Mouse (Mus musculus) left cerebral cortex, postnatal 10 days (tissue): ENCODE measurements around the gene Mex3d. TPM values are rescaled to one million over a fixed set of nuclear protein-coding genes. Genes with fewer than 3 reads are reported as not detected.
A peak's percentile ranks its signal among the peaks of the same experiment; 100 is the strongest.

Experiments used
- DNase-seq, 2 experiments: peaks; one replicate each; pipeline ENCODE4 v3.0.0; 2021 to 2022; ENCODE audit warnings: low spot score in 2 of 2, mixed read lengths in 1 of 2; ENCODE audit errors: extremely low spot score in 1 of 2
- intact Hi-C: fragments of 180-260 bp; cut with DNase I; formaldehyde crosslinking; loops from one replicate; pipeline ENCODE4 v1.15.1; 2025
- total RNA-seq, 2 experiments: library from RNA; stranded (reverse); gene quantifications; 2 replicates each; pipeline ENCODE4 v1.2.3; 2021

Gene Mex3d
- total RNA-seq, 2 experiments from 2014 or later: 31.1 to 35.4 TPM

- intact Hi-C loops: no loop called here
- DNase-seq: no peak
These were observed 5.2 kb upstream of the Mex3d start for GRCm38 (mm10) chr10:80392687-80393086.

DNA sequence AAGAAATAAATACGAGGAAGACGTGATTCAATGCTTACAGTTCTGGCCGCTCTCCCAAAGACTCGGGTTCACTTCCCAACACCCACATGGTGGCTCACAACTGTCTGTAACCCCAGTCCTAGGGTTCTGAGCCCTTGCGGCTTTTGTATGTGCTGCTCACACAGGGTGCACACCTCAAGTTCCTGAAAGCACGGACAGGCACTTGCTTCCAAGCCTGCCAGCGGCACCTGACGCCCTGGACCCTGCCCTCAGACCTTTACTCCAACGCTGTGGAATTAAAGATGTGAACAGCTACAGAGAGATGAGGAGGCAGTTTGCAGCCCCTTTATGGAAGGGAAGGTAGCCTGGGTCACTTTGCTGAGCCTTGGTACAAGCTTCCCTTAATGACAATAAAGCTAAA is 3.2 kb upstream of the Mex3d start:
- no peak for DNase-seq
- intact Hi-C loops: no loop called here

DNA sequence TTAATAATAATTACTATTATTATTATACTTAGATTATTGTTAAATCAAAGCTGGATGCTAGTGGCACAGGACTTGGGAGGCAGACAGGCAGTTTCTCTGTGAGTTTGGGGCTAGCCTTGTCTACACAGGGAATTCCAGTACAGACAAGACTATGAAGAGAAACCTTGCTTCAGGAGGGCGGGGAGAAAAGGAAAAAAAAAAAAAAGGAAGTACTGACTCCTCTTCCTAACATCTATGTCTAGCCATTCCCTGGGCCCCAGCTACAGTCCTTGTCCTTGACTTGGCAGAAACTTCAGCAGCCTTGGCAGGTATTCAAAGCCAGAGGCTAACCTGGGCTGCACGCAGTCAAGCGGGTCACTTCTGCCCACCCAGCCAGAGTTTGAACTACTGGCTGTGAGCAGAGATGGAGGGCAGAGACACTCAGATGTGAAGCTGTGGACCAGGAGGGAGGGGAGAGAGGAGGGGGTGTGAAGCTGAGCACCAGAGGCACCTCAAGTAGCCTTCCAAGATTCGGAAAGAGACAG is 1.8 kb upstream of the Mex3d start:
- DNase-seq: no peak
- intact Hi-C loops: no loop called here

DNA sequence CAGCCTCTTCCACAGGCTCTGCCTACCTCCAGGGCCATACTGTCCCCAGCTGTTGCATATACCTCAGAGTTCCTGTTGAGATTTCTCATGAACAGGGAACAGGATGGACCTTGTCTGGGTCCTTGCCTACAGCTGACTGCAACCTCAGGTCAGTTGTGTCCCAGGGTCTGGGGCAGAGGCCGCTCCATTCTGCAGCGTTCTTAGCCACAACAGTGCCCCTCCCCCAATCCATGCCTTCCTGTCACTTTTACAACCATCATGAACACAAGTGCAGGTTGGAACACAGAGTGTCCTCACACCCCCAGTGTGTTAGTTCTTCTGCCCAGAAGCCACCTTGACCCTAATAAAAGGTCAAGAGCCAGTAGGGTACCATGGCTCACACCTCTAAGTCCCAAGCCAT is 1.3 kb upstream of the Mex3d start:
- intact Hi-C loops: no loop called here
- no peak for DNase-seq

DNA sequence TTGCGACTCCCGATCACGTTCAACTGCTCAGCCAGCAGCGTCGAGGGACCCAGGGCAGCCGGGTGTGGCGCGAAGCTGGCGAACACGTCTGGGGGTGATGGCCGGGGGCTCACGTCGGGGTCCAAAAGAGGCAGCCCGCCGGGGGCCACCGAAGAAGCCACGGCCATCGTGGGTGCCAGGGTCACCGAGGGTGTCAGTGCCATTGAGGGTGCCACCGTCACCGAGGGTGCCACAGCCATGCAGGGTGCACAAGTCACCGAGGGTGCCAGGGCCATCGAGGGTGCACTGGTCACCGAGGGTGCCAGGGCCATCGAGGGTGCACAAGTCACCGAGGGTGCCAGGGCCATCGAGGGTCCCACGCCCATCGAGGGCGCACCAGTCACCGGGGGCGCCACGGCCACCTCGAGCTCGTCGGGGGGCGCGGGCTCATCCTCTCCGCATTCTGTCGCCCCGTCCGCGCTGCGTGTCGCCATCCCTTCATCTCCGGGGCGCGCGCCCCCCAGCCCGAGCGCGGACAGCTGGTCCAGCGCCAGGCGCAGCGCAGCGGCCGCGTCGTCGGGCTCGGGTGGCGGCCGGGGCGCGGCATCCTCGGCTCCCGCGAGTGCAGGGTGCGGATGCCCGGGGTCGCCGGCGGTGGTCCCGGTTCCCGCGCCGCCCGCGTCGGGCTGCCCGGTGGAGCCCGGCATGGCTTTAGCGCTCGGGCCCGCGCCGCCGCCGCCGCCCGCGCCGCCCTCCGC is 556 bp downstream of the Mex3d start:
- DNase-seq: peak in 1 of 2 experiments; percentile 68
- intact Hi-C loops: no loop called here

- intact Hi-C loops: no loop called here
- peak in 1 of 2 experiments; percentile 74 for DNase-seq
These were observed 1.4 kb downstream of the Mex3d start for GRCm38 (mm10) chr10:80385811-80386734.

DNA sequence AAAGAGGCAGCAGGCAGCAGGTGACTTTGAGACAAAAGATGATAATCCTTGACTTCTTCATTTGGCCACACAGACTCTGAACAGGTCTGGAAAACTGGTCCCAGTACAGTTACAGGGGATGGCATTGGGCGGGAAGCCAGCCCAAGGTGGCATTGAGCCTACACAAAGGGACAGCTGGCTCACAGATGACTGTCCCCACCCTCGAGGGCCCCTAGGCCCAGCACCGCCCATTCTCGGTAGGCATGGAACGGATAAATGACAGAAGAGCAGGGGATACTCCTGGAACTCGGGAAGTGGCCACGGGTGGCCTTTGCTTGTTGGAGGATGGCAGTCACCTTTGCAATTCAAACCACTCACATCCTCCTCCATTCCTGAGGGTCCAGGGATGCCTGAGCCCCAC is 2.1 kb downstream of the Mex3d start:
- intact Hi-C loops: no loop called here
- DNase-seq: no peak

GRCm38 (mm10) chr10:80384709-80385108 is 2.8 kb downstream of the Mex3d start:
- intact Hi-C loops: no loop called here
- no peak for DNase-seq

GRCm38 (mm10) chr10:80384115-80384639 is 3.3 kb downstream of the Mex3d start:
- intact Hi-C loops: no loop called here

DNA sequence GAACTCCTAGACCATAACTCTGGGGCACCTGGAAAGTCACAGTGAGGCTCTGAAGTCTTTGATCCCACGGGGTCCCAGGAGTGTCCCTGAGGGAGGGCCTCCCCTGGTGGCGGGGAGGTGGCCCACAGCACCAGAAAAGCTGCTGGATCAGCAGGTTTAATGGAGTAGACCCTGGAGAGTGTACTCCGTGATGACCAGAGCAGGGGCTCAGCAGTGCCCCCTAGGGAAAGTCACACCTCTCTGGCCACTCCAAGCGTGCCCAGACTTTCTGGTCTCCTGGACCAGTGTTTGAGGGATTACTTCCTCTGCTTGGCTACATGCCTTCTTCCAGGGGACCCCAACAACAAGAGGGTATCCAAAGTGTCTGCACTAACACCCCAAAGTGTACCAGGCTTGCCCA is 4.0 kb downstream of the Mex3d start:
- no peak for DNase-seq
- intact Hi-C loops: no loop called here

More at GRCm38 (mm10) chr10:80384115-80384639, 3.3 kb downstream of the Mex3d start:
- no peak for DNase-seq

- DNase-seq: no peak
- intact Hi-C loops: no loop called here
These were observed 4.7 kb downstream of the Mex3d start for GRCm38 (mm10) chr10:80382641-80383365.

- intact Hi-C loops: loop anchor here (10.0 kb wide), 1 partner anchor 127 kb away; no protein-coding TSS in a partner anchor
- DNase-seq: no peak
These were observed 9.7 kb downstream of the Mex3d start for GRCm38 (mm10) chr10:80377716-80378115.

- DNase-seq: peak; percentile 91 to 95
- intact Hi-C loops: loop anchor here (10.0 kb wide), 1 partner anchor 129 kb away; no protein-coding TSS in a partner anchor
These were observed 11.3 kb downstream of the Mex3d start for GRCm38 (mm10) chr10:80376160-80376559.

- intact Hi-C loops: loop anchor here (2.0 to 10.0 kb wide), 2 partner anchors 33 to 131 kb away; no protein-coding TSS in a partner anchor
- peak; percentile 68 to 79 for DNase-seq
These were observed 13.4 kb downstream of the Mex3d start for GRCm38 (mm10) chr10:80374063-80374462.

GRCm38 (mm10) chr10:80372706-80373105 is 14.8 kb downstream of the Mex3d start:
- no peak for DNase-seq
- intact Hi-C loops: loop anchor here (2.0 to 10.0 kb wide), 2 partner anchors 16 to 132 kb away; partner anchors contain the start of gene Plk5

DNA sequence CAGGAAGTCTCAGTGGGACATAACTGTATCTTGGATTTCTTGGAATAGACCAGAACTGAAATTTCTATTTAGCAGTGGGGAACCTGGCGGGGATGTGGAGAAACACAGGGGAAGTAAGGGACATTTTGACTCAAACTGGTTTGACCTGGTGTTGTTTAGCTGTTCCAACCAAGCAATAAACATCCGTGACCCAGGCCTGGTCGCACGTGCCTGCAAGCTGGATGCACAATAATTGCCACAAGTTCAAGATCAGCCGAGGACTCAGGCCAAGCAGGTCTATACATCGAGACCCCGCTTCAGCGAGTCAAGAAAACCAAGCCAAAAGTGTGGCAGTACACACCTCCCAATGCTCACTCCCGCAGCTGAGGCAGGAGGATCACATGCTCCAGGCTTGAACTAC is 15.5 kb downstream of the Mex3d start:
- DNase-seq: no peak
- intact Hi-C loops: loop anchor here (2.0 to 10.0 kb wide), 2 partner anchors 15 to 133 kb away; partner anchors contain the start of gene Plk5

- DNase-seq: peak; percentile 68 to 71
- intact Hi-C loops: loop anchor here (10.0 kb wide), 1 partner anchor 133 kb away; no protein-coding TSS in a partner anchor
These were observed 16.0 kb downstream of the Mex3d start for GRCm38 (mm10) chr10:80371411-80371966.
